Mouse (Mus musculus) activated CD4-positive, CD25-positive, alpha-beta regulatory T cell, adult 4 months (primary cell): ENCODE measurements around the gene Cd52. TPM values are rescaled to one million over a fixed set of nuclear protein-coding genes. Genes with fewer than 3 reads are reported as not detected.

Experiments used
- ATAC-seq: one replicate; pipeline ENCODE4 v1.8.0; 2017
- polyA plus RNA-seq, 2 experiments: library from polyadenylated mRNA; unstranded; fragments of 100-300 nt; shearing (Covaris generic); gene quantifications; one replicate each; pipeline ENCODE4 v1.2.1; 2017

Cd52 gene
- polyA plus RNA-seq, 2 experiments from 2014 or later, result 3,607 to 4,442 TPM

DNA sequence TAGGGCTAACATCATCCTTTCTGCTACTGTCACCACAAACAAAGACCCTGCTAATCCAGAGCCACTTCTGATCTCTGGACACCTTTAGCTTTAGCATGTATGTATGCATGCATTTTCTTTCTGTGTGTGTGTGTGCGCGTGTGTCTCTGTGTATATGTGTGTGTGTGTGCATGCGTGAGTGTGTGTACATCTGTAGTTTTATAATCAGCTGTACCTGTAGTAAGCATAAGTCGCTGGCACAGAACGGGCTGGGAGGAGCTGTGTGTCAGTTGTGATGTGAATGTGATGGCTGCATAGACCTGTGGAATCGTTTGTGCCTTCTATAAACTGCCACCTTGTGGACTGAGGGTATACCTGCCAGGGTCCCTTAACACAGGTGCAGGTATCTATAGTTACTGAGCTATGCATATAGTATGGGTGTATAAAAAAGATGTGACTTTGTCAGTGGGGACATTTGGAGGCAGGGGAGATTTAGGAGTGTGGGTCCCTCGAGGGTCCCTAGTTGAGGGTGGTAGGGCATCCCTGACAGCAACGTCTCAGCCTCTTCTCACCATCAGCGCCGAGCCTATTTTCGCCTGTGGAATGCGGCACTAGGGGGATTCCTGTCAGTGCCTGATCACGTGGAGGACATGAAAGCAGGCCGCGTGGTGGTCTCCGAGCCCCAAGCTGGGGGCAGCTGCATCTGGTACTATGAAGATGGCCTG, 4.2 kb downstream of the Cd52 start:
- ATAC-seq, result no peak

DNA sequence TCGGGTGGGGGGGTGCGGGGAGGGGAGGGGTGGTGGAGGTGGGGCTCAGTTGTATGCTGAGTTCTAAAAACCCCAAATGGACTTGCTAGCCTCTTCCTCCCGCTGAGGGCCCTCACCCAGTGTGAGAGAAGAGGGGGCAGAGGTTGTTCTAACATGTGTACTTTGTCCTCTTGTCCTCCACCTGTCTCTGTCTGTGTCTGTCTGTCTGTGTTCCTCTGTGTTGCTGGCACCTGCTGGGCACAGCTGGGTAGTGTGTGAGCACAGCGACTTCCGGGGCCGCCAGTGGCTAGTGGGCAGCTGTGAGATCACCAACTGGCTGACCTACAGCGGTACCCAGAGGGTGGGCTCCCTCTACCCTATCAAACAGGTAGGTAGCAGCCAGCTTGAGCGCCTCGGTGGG, 5.9 kb downstream of the Cd52 start:
- no peak for ATAC-seq

DNA sequence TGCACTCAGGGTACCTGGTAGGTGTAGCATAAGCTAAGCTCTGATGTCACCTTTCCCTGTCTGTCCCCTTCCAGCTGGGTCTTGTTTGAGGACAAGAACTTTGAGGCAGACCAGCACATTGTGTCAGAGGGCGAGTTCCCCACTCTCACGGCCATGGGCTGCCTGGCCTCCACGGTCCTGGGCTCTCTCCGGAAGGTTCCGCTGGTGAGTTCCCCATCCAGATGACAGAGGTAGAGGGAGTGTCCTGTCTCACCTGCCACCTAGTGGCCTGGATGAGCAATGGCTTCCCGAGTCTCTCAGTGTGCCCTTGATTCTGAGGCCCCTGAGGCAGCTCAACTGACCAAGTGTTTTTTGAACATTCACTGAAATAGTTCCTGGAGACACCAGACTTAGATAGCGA, 7.5 kb downstream of the Cd52 start:
- peak; percentile 71 for ATAC-seq

DNA sequence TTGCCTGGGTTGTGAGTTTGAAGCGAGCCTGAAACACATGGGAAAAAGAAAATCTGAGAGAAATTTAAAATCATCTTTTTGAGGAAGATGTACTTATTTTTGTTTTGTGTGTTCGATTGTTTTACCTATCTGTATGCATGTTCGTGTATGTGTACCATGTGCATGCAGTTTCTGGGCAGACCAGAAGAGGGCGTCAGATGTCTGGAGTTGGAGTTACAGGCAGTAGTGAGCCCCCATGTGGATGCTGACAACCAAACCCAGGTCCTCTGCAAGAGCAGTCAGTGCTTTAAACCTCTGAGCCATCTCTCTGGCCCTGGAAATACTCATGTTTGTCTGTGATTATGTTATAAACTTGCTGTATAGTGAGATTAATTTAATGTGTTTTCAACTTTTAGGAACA, 9.9 kb downstream of the Cd52 start:
- no peak for ATAC-seq

DNA sequence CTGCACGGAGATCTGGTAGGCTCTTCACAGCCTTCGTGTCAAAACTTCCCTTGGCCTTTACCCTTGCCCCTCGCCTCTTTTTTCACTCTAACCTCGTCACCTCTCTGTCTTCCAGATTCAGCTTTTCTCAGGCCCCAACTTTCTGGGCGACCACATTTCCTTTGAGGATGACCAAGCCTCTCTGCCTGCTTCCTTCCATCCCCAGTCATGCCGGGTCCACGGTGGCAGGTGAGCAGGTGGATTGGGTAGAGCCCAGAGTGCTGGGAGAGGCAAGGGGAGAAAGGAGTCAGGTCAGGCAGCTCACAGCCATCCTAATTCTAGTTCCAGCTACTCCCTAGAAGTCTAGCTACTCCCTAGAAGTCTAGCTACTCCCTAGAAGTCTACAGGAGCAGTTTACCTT, 12.4 kb downstream of the Cd52 start:
- no peak for ATAC-seq

DNA sequence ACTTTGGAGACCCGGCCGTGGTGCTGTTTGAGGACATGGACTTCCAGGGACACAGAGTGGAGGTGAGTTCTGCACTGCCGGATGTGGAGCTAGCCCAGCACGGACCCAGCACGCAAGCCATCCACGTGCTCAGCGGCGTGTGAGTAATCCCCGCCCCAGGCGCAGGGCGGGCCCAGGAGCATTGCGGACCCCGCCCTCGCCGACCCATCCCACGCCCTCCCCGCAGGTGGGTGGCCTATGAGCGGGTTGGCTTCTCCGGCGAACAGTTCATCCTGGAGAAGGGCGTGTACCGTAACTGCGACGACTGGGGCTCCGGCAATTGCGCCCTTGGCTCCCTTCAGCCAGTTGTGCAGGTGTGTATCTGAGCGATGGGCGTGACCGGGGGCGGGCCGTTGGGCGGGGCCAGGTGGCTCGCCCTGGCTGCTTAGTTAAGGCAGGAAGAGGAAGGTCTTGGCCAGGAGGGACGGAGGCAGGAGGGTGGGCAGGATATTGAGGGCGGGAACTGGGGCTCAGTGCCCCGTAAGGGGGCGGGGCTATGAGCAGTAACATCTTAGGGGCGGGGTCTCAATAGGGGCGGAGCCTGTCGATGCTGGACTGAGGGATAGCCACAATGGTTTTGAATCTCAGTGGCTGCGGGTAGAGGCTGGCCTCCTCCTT, 13.0 kb downstream of the Cd52 start:
- ATAC-seq, result peak; percentile 87

DNA sequence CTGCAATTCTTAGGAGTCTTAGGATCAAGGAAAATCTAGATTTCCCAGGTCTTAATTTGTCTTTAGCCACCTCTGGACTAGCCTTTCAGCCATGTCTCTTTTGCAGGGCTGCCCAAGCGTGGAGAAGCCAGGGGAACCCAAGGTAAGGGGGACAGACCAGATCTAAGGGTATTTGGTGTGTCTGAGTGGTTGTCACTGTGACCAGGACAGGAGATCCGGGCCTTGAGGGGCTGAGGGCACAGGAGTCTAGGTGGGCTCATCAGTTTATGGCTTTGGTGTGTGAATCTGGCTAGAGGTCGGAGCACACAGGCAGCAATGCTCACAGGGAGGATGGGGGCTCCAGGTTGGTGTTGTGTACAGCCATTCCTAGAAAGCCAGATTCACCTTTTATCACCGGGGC, 14.2 kb downstream of the Cd52 start:
- ATAC-seq, result no peak

DNA sequence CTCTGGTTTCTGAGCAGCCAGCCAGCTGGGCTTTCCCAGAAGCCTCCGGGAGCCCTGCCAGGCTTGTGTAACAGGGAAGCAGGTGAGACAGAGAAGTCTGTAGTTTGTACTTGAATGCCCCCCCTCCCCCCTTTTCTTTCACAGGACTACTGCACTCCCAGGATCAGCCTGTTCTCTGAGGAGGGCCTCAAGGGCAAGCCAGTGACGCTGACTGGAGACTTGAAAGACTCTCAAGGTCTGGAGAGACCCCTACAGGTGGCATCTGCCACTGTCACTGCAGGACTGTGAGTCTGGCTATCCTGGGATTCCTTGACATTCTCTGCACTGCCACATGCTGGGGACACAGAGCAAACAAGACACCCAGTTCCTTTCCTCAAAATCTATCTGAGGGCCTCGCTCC, 16.2 kb downstream of the Cd52 start:
- no peak for ATAC-seq

DNA sequence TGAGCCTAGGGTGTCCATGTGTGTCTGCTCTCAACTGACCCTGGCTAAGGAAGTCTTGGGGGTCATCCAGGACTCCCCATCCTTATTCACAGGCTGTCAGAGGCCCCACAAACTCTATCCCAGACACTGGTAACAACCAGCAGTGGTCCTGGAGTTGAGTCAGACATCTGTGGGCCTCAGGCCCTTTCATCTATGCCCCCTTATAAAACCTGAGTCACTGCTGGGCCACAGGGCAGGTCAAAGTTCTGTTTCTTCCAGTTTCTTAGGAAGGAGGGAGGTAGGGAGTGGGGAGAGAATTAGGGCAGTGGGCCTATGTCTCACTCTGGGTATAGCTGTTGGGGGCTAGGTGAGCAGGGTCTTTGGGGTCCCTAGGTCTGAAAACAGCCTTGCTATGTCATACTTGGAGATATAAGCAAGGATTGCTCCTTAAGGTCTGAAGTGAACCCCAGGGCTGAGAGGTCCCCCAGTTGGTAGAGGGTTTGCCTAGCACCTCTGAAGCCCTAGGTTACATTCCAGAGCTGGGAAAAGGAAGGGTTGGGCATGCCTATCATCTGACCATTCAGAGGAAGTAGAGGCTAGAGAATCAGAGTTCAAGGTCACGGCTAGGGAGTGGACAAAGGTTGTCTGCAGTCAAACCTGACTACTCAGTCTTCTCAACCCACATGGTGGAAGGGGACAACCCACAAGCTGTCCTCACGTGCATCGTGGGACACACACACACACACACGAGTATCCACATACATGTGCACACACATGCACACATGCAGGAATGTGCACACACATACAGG, 25.9 kb downstream of the Cd52 start:
- ATAC-seq, result no peak

DNA sequence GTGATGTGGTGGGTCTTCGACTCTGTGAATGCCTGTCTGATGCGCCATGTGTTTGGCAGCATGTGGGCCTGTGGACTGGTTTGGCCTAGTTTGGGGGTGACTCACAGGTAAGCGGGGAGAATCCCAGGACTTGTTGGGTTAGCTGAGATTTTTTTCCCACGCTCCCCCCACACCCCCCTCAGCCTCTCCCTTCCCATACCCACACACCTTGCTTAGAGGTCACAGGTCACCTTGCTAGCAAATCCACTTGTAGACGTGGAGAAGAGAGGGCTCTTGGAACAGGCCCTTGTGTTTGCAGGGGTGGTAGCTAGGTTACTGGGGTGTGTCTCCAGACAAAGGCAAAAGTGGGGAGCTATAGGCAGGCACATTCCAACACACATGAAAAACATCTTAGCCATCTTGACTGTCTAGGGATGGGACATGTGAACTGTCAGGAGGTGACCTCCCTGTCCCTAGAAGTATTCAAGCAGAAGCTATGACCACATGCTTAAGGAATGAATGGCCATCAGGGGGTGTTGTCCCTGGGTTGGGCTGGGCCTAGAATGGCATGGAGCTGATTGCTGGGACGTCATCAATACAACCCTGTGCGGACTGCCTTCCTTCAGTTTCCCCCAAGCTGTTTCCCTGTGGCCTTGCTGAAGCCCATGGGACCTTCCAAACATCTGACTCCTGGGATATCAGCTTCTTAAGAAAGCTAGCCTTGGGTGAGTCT, 26.9 kb downstream of the Cd52 start:
- no peak for ATAC-seq

DNA sequence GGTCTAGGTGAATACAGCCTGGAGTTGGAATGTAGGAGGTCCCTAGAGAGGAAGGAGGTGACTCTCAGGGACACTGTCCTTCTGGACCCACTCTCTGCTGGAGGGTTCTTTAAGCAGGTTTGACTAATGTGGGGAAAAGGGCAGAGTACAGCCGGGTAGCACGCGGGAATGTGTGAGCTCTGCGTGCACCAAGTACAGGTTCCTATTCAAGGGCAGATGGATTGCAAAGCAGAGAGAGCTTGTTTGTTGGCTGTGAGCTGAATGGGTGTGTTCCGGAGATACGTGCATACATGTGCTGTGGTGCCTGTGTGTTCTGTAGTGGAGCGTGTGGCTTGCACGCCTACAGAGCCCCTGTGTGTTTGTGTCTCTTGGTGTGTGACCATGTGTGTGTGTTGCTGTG, 27.5 kb downstream of the Cd52 start:
- no peak for ATAC-seq

DNA sequence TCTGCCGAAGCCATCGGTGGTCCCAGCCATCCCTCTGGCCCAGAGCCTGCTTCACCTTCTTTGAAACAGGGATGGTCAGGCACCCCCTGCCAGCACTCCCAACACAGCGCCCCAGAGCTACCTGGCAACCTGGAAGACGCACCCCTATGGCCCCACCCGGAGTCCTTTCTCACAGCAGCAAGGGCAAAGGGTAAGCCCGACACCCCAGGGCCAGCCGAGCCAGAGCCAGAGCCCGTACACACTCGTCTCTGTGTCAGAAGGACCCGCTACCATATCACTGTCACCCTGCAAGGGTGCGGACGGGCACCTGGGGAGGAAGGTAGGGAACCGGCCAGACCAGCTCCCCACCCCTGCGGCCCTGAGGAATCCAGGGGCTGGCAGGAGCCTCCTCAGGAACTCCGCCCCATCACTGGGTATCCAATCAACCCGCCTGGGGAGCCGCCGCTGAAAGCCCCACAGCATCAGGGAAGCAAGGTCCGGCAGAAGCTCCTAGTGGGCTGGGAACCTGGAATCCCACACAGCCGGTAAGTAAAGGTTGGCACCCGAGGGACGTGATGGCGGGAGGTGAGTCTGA, 29.4 kb downstream of the Cd52 start:
- no peak for ATAC-seq

DNA sequence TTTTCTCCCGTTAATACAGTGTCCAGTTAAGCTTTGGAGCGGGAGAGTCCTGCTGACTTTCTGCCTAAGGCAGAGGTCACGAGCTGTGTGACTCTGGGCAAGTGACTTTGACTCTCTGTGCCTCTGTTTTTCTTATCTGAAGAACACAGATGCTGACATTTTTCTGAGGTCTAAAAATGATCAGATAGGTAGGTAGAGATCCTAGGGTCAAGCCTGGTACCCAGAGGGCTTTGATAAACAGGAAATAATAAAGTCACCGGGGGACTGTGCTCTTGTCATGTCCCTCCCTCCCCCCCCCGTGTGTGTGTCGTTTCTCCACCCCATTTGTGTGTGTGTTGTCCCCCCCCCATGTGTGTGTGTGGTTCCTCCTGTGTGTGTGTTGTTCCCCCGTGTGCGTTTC, 32.3 kb downstream of the Cd52 start:
- ATAC-seq, result no peak

DNA sequence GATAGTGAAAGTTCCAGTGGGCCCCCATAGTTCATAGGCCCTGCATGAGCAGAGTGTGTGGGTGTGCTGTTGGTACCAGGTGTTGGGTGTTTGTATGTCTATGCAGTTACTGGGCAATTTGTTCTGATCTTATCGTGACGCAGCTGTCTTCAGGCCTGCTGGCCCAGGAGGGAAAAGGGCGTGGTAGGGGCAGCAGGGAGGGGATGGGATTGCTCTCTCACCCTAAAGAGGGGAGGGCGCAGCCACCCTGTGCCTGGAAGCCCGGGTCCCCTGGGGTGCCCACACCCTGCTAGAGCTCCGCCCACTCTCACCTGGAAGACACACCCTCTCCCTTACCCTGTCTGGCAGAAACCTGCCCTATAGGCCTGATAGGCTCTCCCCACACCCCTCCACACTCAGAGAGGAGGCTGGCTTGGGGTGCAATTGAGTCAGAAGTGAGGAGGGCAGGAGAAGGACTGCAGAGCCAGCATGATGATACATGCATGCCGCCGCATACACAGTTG, 32.9 kb downstream of the Cd52 start:
- peak; percentile 32 for ATAC-seq

DNA sequence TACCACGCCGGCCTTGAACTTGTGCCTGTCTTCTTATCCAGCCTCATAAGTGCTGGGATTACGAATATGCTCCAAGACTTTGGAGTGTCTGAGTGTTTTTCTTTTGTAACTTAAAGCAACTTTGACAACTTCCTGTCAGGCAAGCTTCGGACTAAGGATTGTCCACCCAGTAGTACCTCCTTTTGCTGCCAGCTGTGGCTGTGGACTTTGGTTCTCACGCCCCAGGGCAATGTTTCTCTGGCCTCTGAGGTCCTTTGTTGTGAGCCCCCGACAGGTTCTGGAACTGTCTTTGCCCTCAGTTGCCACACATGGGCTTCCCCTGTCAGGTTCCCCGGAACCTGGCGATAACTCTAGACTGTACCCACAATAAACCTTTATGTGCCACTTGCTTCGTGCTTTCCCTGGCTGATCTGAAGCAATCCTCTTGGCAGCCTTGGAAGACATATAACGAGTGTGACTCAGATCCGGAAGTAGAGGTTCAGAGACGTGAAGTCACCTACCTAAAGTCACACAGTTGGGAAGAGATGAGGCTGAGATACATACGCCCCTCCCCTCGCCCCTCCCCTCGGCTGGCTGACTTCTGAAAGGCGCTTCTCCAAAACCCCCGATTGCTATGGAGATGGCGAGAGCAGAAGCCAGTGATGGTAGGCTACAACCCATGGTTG, 33.6 kb downstream of the Cd52 start:
- peak; percentile 63 for ATAC-seq

DNA sequence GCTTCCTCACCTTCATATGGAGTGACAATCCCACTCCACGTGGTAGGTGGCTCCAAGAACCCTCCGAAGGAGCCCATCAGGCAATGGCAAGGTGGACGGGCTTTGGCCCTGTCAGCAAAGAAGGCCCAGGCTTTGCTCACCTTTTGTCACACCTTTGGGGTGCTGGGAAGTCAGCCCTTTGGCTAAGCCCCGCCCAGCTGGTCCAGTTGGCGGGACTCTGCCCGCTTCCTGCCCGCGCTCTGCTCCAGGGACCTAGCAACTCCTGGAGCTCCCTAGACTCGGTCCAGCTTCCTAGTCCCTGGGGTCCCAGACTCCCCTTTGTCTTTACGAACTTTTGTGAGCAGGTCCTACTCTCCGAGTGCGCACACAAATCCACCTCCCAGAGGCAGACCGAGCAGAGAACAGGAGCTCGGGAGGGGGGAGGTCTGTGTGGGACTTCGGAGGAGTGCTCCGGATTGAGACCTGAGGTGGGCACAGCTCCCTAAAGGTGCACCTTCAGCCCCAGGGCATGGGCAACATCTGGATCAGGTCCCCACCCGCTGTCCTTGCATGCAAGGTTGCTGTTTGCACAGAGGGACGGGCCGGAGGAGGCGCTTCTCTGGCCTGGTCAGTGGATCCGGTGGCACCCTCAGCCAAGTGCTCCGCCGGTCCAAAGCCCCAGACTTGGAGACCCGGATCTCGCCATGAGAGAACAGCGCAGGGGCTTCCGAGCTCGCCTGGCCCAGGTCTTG, 34.6 kb downstream of the Cd52 start, which contains the start of gene Crybg2:
Gene Crybg2 (plus strand): TSS at position 681 of the 731 bp plus-strand sequence.
- ATAC-seq, result no peak

DNA sequence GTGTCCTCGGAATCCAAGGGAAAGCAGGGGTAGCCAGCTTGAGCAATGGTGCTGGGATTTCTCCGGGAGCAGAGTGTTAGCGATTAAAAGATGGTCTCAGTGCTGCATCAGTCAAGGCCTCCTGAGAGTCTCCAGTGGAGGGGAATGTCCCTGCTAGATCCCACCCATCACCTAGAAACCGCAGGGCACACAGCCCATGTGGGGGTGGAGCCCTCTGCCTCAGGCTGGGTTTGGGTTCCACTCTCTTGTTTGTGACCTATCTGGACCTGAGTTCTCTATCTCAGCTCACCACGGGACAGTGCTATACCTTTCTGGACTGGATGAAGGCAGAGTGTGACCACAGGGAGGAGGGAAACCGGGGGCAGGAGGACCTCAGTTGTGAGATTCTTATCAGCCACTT, 36.0 kb downstream of the Cd52 start:
- ATAC-seq, result no peak

DNA sequence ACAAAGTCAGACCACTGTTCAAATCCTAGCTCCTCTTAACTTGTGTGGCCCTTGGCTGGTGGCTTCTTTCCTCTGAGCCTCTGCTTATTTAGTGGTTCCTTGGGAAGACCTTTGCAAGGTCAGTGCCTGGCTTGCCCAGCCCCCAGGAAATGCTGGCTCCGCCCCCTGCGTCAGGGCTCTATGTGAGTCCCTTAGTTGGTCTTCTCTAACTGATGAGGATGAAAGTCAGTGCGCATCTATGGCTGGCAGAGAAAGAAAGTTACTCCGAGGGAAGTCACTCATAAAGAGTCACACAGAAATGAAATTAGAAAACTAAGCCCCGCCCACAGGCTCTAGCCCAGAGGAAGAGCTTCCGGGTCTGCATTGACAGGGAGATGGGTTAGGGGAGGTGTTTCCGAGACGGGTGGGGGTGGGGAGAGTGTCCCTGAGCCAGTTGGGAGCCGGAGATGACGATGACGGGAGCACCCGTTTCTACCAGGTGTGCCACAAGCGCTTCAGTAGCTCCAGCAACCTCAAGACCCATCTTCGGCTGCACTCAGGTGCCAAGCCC, 36.6 kb downstream of the Cd52 start:
- peak; percentile 57 for ATAC-seq

DNA sequence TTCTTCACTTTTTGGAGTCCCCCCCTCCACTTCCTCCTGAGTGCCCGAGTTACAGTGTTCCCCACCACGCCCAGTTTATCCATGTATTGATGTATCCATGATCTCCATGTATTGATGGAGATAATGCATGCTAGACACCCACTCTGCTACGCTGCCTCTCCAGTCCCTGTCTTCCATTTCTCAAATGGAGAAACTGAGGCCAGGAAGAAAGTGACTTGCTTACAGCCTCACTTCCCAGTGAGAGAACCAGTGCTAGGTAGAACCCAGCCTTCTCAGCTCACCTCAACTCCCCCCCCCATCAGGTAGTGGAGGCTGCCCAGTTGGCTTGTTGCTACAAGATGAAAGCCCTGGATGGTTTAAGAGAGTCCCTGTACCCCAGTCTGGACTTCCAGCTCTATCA, 41.3 kb downstream of the Cd52 start, which contains the start of gene Zfp683:
Gene Zfp683 (plus strand): TSS at position 301 of the 400 bp plus-strand sequence.
- ATAC-seq, result no peak

DNA sequence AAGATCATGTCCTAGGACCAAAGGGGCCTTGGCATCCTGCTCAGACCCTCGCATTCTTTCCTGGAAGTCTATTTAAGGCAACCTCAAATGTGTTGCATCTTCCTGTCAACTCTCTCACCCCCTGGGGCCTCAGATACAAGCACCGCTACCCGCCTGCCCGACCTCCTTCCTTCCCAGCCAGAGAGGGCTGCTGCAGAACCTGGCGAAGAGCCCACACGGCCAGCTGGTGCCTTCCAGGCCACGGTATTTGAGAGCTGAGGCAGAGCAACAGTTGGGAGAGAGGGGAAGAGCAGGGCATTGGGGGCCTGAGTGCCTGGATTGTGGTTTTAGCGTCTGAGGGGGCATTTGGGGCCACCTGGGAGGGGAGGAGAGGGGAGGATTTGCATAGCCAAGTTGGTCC, 42.3 kb downstream of the Cd52 start:
- no peak for ATAC-seq

DNA sequence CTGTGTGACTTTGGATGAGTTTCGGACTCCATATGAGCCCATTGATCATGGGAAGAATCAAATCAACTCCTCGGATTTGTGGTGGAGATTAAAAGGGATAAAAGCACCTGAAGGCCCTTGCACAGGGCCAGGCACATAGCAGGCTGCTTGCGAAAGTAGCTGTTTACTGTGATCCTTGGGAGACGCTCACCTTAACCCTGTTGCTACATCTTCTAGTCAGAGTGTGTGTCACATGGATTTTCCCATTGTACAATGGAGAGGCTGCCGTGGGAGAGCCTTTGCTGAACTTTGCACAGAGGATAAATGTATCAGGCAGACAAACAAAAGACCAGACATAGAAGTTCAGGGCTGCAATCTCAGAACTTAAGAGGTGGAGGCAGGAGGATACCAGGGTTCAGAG, 43.0 kb downstream of the Cd52 start:
- no peak for ATAC-seq
